11 mouse cellular contexts compared by ENCODE assay signal in the genomic region with DNA sequence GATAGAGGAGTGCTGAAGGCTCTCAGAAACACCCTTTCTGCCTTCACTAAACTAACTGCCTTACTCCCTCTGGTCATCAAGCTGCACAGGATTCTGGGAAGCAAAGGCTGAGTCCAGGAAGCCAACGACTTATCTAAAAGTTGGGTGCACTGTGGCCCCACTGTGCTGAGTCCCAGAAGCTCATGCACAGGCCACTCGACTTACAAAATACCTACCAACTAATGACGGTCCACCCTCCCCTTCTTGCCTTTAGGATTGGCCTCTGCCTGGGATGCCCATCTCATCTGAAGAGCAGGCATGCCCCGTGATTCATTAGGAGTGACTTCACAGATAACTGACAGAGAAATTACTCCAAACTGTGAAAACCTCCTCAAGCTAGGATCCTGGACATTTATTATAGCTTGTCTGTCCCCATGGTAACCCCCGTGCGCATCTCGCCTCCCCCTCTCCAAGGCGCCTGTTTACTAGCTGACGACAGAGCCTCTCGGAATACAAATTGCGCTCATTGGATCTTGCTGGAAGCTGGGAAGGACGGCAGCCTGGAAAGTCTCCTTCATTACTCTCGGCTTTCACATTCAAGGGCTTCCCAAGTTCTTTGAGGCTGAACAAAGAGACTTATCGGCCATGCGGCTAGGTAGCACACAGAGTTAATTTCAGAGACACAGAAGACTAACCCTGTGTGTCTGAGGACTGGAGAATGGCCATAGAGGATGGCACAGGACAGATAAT.
DNase-seq lines count a peak whose midpoint lies in the region; ATAC-seq lines count a peak whose summit lies in the region.
"Had no signal": no experiment of that assay in that cellular context is flagged by ENCODE, and none has a peak within 500 bp of the region (broad histone marks: within the 10 kb centered on the region; RNA-seq: fewer than 3 reads in every experiment).

No protein-coding gene starts in this region.

- WGBS in hindbrain, embryonic 14.5 days, result 21% methylated on average over 15 of the region's 15 CpGs
- WGBS in limb, embryonic 11.5 days, result 42% methylated on average over 15 of the region's 15 CpGs

- peak overlapping the region; percentile 28 for H3K4me2 ChIP-seq in hindbrain, embryonic 14.5 days (replicated peaks)
- no peak overlapping the region; the same call in 1 of the 2 replicates for H3K4me2 ChIP-seq in limb, embryonic 11.5 days (ENCODE audit: low read depth, severe bottlenecking)
- H3K4me2 ChIP-seq: heart, embryonic 12.5 days had no signal

- peak; percentile 83 for ATAC-seq in hindbrain, embryonic 14.5 days (ENCODE audit: low FRiP score)
- ATAC-seq in limb, embryonic 11.5 days (ENCODE audit: insufficient number of reproducible peaks, low FRiP score, low TSS enrichment, low read depth), result no peak
- no peak for ATAC-seq in megakaryocyte, adult 5-6 weeks (ENCODE audit: poor library complexity, severe bottlenecking)

- no peaks in the 10 kb centered on the region for H3K36me3 ChIP-seq in hindbrain, embryonic 14.5 days (replicated peaks; ENCODE audit: control insufficient read depth, insufficient read depth)
- no peaks in the 10 kb centered on the region for H3K36me3 ChIP-seq in limb, embryonic 11.5 days (ENCODE audit: control insufficient read depth, insufficient read depth, low read length)
- H3K36me3 ChIP-seq: heart, embryonic 12.5 days had no signal

- H3K9ac ChIP-seq in hindbrain, embryonic 14.5 days, result peak overlapping the region; percentile 41
- H3K9ac ChIP-seq in limb, embryonic 11.5 days (ENCODE audit: low read length), result no peak overlapping the region
- H3K9ac ChIP-seq: heart, embryonic 12.5 days had no signal

- peaks cover 19% of the 10 kb centered on the region for H3K4me1 ChIP-seq in hindbrain, embryonic 14.5 days (replicated peaks; ENCODE audit: control insufficient read depth, insufficient read depth, low read length)
- H3K4me1 ChIP-seq in limb, embryonic 11.5 days (ENCODE audit: control insufficient read depth, insufficient read depth, low read length), result peaks cover 3% of the 10 kb centered on the region; the same call in 1 of the 2 replicates
- H3K4me1 ChIP-seq: heart, embryonic 12.5 days had no signal

- no peaks in the 10 kb centered on the region for H3K9me3 ChIP-seq in hindbrain, embryonic 14.5 days (ENCODE audit: control insufficient read depth, low read length)
- no peaks in the 10 kb centered on the region for H3K9me3 ChIP-seq in limb, embryonic 11.5 days (ENCODE audit: control insufficient read depth, low read length)
- H3K9me3 ChIP-seq: heart, embryonic 12.5 days had no signal

- H3K27me3 ChIP-seq in hindbrain, embryonic 14.5 days (ENCODE audit: control insufficient read depth, insufficient read depth, low read length), result peaks cover 30% of the 10 kb centered on the region
- H3K27me3 ChIP-seq in limb, embryonic 11.5 days (ENCODE audit: control insufficient read depth, insufficient read depth, low read length), result no peaks in the 10 kb centered on the region
- H3K27me3 ChIP-seq: CH12.LX; heart, embryonic 12.5 days had no signal

- peak overlapping the region; percentile 89 for H3K27ac ChIP-seq in hindbrain, embryonic 14.5 days
- H3K27ac ChIP-seq in limb, embryonic 11.5 days (replicated peaks; ENCODE audit: low read depth, low read length), result no peak overlapping the region; the same call in 1 of the 2 replicates

- peak; percentile 8 for DNase-seq in kidney, postnatal 14 days
- no peak for DNase-seq in kidney, adult 9 months
- DNase-seq in hindbrain, embryonic 14.5 days (ENCODE audit: low spot score), result peak; percentile 70
- DNase-seq in limb, embryonic 11.5 days (ENCODE audit: low spot score), result peak; percentile 47
- peak; percentile 35 to 63 for DNase-seq in right cerebral cortex, postnatal 36 days (ENCODE audit: low spot score in 2 of 2)
- no peak for DNase-seq in ovary, postnatal 14 days (ENCODE audit: low spot score)
- DNase-seq in adipocyte (ENCODE audit: low spot score), result no peak
- DNase-seq: lung, postnatal 10 days had no signal

- no peak overlapping the region for H3K4me3 ChIP-seq in hindbrain, embryonic 14.5 days (replicated peaks; ENCODE audit: low read length)
- H3K4me3 ChIP-seq in limb, embryonic 11.5 days (ENCODE audit: low read depth, low read length), result no peak overlapping the region
- H3K4me3 ChIP-seq: heart, embryonic 12.5 days had no signal

Comparison
In these comparisons a context has a peak if more than half of its experiments do, and no peak if none do; other contexts are left out.
1. DNase-seq: peak in kidney, postnatal 14 days (single experiment), hindbrain, embryonic 14.5 days (single experiment), limb, embryonic 11.5 days (single experiment) and right cerebral cortex, postnatal 36 days (2 of 2); none in kidney, adult 9 months (single experiment), ovary, postnatal 14 days (single experiment) and adipocyte (single experiment).